Mouse (Mus musculus) adrenal gland, postnatal 14 days (tissue): ENCODE results near the gene B430218F22Rik. TPM values are rescaled to one million over a fixed set of nuclear protein-coding genes. Genes with fewer than 3 reads are reported as not detected.
"Not testable (repeated sequence)": the region's sequence is repeated elsewhere in the genome, so short reads cannot be mapped to it uniquely, and the experiment has no call there.

Experiments
- DNase-seq: peaks from one replicate; pipeline ENCODE4 v3.0.0; 2021; ENCODE audit warnings: mixed read lengths
- long read RNA-seq, 2 experiments: library from polyadenylated mRNA; stranded (forward); transcript quantifications; one replicate each; pipeline ENCODE4 v2.0.0; 2021
- total RNA-seq: library from RNA; stranded (reverse); gene quantifications from 2 replicates; pipeline ENCODE4 v1.2.3, GENCODE M21; 2021

The B430218F22Rik gene
- 0.34 TPM in 1 of 2 replicates, not detected in the other for total RNA-seq
- long read RNA-seq, experiment 1: 0 reads
- long read RNA-seq, experiment 2: 0 reads

DNA sequence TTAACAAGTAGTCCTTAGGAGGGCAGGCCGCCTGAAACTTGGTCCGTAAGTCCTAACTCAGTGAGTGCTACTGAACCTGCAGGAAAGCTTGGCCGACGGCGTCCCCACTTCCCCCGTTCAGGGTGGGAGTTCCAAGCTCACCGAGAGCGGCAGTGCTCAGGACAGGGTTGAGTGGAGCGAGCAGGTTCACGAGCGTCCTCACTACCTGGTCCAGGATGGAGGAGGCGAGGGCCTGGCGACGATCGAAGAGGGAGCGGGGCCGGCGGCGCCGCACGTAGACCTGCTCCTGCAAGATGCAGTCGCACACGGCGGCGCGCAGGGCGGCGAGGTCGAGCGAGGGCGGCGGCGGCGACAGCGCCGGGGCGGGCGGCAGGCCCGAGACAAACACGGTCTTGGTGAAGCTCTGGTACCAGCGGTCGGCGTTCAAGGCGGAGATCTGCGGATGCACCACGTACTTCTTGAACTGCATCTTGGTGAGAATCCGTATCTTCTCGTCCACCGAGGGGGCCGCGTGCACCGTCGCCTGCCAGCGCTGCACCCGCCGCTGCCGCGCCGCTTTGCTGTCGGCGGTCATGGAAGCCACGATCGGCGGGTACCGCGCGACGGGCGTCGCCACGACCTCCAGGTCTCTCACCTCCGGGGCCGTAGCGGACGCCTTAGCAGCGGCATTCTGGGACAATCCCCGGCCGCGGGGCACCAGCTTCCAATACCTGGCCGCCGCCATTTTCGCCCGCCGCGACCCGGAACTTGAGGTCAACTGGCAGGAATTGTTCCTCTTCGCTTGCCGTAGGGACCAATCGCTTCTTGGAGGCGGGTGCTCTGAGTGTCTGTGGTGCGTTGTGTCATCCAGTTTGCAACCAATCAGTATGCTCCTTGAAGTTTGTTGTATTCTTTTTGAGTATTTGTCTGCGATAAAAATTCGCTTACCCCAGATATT lies at the start of gene B430218F22Rik, which contains the start of gene Mrps30:
Gene B430218F22Rik, plus strand, starts transcription at position 120 of the 937 bp plus-strand sequence.
Gene Mrps30, minus strand, starts transcription at position 742 of the 937 bp plus-strand sequence.
- DNase-seq: peak; percentile 97

DNA sequence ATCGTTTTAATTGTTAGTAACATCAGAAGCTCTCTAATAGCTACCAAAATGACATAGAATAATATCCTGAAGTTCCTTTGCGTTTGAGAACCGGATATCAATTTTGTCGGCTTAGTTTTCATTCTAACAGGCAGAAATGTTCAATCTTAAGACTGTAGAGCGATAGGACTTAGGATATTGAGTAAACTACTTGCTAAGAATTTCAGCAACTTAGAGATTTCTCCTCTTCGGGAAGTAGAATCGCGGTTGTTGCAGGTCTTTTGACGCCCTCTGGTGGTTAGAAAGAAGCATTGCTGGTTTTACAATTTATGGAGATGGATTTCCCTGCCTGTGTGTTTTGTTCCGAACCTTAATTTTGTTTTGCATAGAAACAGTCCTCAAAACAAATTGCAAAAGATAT lies 36.2 kb upstream of the B430218F22Rik start:
- peak; percentile 8 for DNase-seq

DNA sequence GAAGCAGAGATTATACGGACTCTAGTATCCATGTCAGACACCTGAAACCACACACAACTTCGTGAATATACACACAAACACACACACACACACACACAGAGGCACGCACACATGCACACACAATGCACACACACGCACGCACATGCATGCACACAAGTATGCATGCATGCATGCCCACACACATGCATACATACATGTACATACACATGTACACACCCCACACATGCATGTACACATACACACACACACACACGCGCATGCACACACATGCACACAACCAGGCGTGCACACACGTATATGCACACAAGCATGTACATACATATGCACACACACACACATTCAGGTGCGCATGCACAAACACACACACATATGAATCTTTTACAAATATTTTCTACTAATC lies 35.6 kb upstream of the B430218F22Rik start:
- DNase-seq: no peak

- DNase-seq: no peak
These were observed 23.1 kb upstream of the B430218F22Rik start for GRCm38 (mm10) chr13:118363342-118363741.

DNA sequence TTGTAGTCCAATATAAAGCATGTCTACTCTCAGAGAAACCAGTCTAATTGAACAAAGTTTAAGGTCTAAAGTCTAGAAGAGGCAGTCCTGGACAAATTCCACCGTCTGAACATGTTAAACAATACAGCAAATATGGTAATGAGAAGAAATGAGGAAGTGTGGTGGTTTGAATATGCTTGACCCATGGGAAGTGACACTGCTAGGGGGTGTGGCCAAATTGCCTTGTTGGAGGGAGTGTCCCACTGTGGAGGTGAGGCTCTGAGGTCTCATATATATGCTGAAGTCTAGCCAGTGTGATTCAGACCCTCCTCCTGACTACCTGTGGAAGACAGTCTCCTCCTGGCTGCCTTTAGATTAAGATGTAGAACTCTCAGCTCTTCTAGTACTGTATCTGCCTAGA lies 20.7 kb upstream of the B430218F22Rik start:
- DNase-seq: no peak

DNA sequence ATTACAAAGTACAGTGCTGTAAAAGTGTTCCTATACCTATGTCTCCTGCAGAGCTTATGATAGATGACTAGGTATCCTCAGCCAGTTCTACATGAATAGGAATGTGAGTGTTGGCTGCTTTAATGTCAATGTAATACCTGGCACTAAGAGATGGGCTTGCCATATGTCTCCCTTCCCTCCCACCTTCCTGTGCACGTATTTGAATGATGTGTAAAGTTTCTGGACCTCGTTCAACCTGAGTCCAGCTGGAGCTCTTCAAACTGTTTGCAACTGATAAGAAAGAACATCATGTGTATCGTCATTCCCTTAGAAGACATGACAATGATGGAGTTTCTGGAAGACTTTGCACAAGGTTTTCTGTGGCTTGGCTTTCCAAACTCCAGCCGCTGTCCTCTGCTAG lies 13.6 kb upstream of the B430218F22Rik start:
- DNase-seq: no peak

DNA sequence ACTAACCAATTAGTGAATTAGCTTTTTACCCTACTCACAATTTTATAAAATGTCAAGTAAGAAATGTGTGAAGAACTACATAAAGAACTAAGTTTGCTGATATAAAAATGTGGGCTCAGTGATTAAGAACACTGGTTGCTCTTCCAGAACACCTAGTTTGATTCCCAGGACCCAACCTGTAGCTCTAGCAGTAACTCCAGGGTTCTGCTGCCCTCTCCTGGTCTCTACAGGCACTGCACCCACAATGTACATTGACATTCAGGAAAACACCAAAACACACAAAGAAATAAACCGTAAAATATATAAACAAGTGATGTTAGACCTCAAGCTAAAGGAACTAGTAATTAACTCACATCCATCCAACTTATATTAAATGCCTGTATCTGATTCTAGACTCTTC lies 7.3 kb upstream of the B430218F22Rik start:
- peak; percentile 66 for DNase-seq

GRCm38 (mm10) chr13:118380381-118380780 lies 6.0 kb upstream of the B430218F22Rik start:
- DNase-seq: no peak

DNA sequence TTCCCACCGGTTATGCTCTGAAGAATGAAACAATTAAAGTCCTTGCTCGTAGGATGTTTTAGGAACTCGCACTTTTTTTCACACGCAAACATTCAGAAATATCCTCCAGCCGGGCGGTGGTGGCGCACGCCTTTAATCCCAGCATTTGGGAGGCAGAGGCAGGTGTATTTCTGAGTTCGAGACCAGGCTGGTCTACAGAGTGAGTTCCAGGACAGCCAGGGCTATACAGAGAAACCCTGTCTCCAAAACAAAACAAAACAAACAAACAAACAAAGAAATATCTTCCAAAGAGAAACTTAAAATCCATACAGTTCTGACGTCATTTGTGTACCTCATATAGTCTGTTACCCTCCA lies 995 bp downstream of the B430218F22Rik start:
- not testable (repeated sequence) for DNase-seq

- DNase-seq: no peak
These were observed 9.4 kb downstream of the B430218F22Rik start for GRCm38 (mm10) chr13:118395803-118396202.

DNA sequence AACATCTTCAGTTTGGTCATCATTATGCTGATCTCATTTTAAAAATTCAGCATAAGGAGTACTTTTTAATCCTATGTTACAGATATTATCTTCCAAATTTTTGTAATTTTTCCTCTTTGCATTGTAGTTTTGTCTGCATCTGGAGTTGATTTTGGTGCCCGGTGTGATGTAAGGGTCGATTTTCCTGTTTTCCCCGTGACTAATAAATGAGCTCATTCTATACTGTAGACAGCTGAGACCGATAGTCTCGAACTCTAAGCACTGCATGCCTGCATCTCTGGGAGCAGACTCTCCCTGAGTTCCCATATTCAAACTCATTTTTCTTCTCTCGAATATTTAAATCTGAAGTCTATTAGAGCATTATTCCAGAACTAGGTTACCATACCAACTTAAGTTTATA lies 13.9 kb downstream of the B430218F22Rik start:
- no peak for DNase-seq

- no peak for DNase-seq
These were observed 17.1 kb downstream of the B430218F22Rik start for GRCm38 (mm10) chr13:118403544-118403943.

DNA sequence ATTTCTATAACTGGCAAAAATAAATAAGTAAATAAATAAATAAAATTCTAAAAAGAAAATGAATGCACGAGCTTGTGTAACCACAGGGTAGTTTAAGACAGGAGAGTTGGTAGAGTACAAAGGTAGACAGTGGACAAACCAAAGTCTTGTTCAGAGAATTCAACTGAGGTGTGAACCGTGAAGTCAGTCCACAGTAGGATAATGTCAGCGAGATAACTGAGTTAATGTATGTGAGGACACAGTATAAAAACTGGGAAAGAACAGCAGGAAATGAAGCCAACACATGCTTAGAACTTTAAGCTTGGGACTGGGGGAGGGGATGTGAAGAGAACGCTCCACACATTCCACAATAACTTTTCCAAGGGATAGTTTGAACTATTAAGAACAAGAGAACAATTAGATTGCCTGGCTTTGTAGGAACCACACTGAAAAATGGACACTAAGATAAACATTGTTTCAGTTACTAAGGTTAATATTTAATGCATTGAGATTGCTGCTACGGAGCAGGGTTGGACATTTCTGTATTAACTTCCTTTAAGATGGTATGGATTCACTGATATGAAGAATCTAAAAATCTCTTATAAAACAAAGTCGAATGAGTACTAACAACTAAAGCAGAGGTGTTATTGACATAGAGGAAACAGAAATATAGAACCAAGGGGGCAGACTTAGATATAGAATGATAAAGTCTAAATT lies 25.0 kb downstream of the B430218F22Rik start:
- DNase-seq: no peak

- no peak for DNase-seq
These were observed 31.7 kb downstream of the B430218F22Rik start for GRCm38 (mm10) chr13:118418163-118418562.

- no peak for DNase-seq
These were observed 34.0 kb downstream of the B430218F22Rik start for GRCm38 (mm10) chr13:118420408-118420807.

DNA sequence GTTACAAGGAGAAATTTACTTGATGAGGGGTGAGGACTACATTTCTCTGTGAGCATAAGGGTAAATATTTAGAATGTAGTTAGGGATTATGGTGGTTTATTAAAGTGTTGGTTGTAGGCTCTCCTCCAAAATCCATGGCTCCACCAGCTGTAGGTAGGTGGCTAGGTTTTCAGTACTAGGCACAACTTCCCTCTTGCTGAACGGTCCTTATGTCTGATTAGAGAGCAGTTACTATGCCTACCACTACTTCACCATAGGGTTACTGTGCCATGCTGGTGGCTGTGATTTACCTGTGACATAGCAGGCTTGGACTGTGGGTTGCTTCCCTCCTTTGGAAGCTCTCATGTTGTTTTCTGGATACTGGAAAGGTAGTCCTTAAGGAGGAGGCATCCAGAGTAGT lies 34.4 kb downstream of the B430218F22Rik start:
- no peak for DNase-seq

Other genes with a start within 250 kb of the B430218F22Rik start
- 30.3 and 33.9 TPM in 2 replicates for gene Mrps30, start 622 bp downstream of the B430218F22Rik start, total RNA-seq